Mouse (Mus musculus): ENCODE data around the gene Akap7. TPM values are rescaled to one million over a fixed set of nuclear protein-coding genes. Genes with fewer than 3 reads are reported as not detected.

Gene Akap7
- polyA plus RNA-seq, 1 experiment: 140 TPM

GRCm38 (mm10) chr10:25284427-25285099 lies 23.1 kb downstream of the Akap7 start:
- Histone ChIP-seq H3K4me3 (ENCODE audit: insufficient read depth, low read depth, low read length) (no peak overlapping the region), H3K27ac (replicated peaks; ENCODE audit: low read depth, low read length) (no peak overlapping the region), H3K4me1 (ENCODE audit: control insufficient read depth, insufficient read depth, insufficient read length, low read length) (peaks cover 5% of the 10 kb centered on the region)

DNA sequence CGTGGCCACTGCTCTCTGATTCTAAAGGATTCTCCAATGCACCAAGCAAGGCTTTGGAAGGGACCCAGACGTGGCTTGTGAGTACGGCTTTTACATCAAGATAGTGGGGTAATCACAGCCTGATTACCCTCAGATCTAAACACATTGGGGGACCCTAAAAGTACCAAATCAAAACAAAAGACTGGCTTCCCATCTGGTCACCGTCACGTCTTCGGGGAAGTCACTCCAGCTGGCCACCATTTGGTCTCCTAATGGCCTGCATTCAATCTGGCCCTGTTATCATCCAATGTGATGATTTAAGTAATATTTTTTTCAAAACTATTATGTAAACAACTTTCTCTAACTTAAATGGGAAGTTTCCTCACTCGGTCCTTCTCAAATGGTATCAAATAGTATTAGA lies 24.3 kb downstream of the Akap7 start:
- peaks cover 5% of the 10 kb centered on the region for H3K4me1 ChIP-seq (ENCODE audit: control insufficient read depth, insufficient read depth, insufficient read length, low read length)
- H3K27ac ChIP-seq (replicated peaks; ENCODE audit: low read depth, low read length): no peak overlapping the region
- no peak overlapping the region for H3K4me3 ChIP-seq (ENCODE audit: insufficient read depth, low read depth, low read length)

GRCm38 (mm10) chr10:25280141-25280540 lies 27.5 kb downstream of the Akap7 start:
- Histone ChIP-seq H3K4me1 (ENCODE audit: control insufficient read depth, insufficient read depth, insufficient read length, low read length) (peaks cover 5% of the 10 kb centered on the region), H3K27ac (replicated peaks; ENCODE audit: low read depth, low read length) (no peak overlapping the region), H3K4me3 (ENCODE audit: insufficient read depth, low read depth, low read length) (no peak overlapping the region)

- Histone ChIP-seq H3K4me1 (ENCODE audit: control insufficient read depth, insufficient read depth, insufficient read length, low read length) (peaks cover 5% of the 10 kb centered on the region), H3K27ac (replicated peaks; ENCODE audit: low read depth, low read length) (no peak overlapping the region), H3K4me3 (ENCODE audit: insufficient read depth, low read depth, low read length) (no peak overlapping the region)
Measured at GRCm38 (mm10) chr10:25279406-25279805, 28.3 kb downstream of the Akap7 start.

DNA sequence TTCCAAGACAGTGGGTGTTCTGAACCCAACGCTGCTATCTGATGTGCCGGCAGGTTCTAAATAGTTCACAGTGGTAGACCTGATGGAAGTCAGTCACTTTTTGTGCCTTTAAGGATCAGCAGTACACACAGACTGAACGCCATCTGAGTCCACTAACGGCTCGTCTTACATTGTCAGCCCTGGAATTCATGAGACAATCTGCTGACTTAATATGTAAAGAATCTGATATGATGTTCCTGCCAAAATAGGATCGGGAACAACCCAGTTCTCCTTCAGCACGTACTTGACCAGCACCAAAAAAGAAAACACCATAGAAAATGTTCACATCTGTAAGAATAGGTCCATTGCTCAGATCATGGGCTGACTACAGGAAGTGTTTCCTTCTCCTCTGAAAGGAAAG lies 32.2 kb downstream of the Akap7 start:
- no peak overlapping the region for H3K4me3 ChIP-seq (ENCODE audit: insufficient read depth, low read depth, low read length)
- no peaks in the 10 kb centered on the region for H3K4me1 ChIP-seq (ENCODE audit: control insufficient read depth, insufficient read depth, insufficient read length, low read length)
- no peak overlapping the region; the same call in 1 of the 2 replicates for H3K27ac ChIP-seq (replicated peaks; ENCODE audit: low read depth, low read length)

DNA sequence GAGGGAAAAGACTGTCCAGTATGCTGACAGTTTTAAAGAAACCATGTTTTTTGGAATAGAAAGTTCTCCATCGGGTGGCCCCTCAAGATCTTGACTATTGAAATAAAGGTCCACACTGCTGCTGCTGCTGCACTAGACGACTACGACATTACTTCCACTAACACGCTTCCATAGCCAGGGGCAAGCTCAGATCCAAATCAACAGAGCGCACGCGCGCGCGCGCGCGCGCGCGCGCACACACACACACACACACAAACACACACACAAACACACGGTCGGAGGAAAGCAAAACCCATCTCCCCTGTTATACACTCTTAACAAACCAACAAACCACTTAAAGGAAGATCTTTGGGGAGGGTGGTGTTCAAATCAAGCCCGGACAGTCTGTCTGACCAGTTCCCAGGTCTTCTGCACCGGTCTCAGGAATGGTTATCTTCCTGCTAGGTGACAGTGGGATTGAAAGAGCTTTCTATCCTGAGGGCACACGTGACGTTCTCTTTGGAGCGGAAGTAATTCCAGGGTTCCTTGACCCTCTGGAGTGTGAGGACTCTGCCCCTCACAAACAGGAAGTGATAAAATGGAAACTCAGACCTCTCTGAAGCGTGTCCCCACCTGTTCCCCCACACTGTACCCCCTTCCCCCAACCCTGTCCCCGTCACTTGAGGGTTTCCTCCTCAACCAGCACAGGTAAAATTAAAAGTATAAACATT lies 32.9 kb downstream of the Akap7 start:
- Histone ChIP-seq H3K27ac (replicated peaks; ENCODE audit: low read depth, low read length) (no peak overlapping the region), H3K4me3 (ENCODE audit: insufficient read depth, low read depth, low read length) (no peak overlapping the region), H3K4me1 (ENCODE audit: control insufficient read depth, insufficient read depth, insufficient read length, low read length) (no peaks in the 10 kb centered on the region)

GRCm38 (mm10) chr10:25273731-25274130 lies 33.9 kb downstream of the Akap7 start:
- H3K27ac ChIP-seq (replicated peaks; ENCODE audit: low read depth, low read length): no peak overlapping the region
- H3K4me3 ChIP-seq (ENCODE audit: insufficient read depth, low read depth, low read length): no peak overlapping the region
- no peaks in the 10 kb centered on the region for H3K4me1 ChIP-seq (ENCODE audit: control insufficient read depth, insufficient read depth, insufficient read length, low read length)

DNA sequence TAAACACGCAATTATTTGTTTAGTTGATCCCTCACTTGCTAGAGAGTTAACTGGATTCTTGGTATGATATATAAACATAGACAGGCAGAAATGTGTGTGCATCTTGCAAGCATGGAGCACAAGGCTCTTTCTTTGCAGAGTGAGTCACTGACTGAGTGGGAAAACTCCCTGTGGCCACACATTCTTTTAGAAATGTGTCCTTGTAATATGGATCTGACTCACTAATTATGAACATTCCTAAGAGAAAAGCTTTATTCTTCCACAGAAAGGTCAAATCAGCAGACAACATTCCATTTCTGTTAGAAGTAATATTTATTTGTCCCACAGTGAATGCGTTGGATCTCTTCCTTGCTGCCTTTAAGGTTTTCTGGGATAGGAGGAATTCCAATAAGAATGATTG lies 35.9 kb downstream of the Akap7 start:
- Histone ChIP-seq H3K4me1 (ENCODE audit: control insufficient read depth, insufficient read depth, insufficient read length, low read length) (no peaks in the 10 kb centered on the region), H3K27ac (replicated peaks; ENCODE audit: low read depth, low read length) (no peak overlapping the region), H3K4me3 (ENCODE audit: insufficient read depth, low read depth, low read length) (no peak overlapping the region)

GRCm38 (mm10) chr10:25271207-25271606 lies 36.5 kb downstream of the Akap7 start:
- Histone ChIP-seq H3K27ac (replicated peaks; ENCODE audit: low read depth, low read length) (no peak overlapping the region), H3K4me3 (ENCODE audit: insufficient read depth, low read depth, low read length) (no peak overlapping the region), H3K4me1 (ENCODE audit: control insufficient read depth, insufficient read depth, insufficient read length, low read length) (no peaks in the 10 kb centered on the region)

DNA sequence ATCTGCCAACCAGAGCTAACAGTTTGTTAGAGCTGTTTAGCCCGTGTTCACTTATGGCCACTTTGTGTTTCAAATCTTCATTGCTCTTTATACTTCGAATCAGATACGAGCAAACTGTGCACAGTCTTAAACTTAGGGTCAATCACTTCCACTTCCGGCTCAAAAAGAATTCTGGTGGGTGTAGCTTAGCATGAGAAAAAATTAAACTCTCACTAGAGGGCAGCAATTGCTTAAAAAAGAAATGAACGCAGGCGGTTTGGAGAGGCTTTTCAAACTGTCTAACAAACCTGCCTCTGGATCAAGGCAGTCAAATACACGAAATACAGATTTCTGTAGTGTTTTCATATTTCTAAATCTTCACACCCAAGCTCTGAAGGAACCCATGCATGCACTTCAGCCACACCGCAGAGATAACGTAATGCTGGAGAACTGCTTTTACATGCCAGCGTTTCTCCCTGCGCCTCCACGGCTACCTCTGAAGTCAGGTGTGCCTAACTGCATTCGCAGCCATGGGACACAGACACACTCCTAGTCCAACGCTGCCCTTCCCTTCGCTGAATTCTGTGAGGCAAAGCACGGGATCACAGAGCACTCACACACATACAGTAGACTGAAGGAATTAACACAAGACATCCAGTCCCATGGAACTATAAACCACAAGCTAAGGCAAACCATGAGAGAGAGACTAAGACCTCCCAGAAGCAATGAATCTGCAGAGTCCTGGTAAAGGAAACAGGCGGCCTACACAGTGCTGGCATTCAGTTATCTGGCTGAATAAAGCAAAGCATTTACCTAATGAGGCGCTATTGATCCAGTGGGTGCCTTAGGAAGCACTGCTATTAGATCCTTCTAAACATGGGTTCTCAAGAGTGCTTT lies 39.0 kb downstream of the Akap7 start:
- H3K4me1 ChIP-seq (ENCODE audit: control insufficient read depth, insufficient read depth, insufficient read length, low read length): no peaks in the 10 kb centered on the region
- H3K4me3 ChIP-seq (ENCODE audit: insufficient read depth, low read depth, low read length): no peak overlapping the region
- H3K27ac ChIP-seq (replicated peaks; ENCODE audit: low read depth, low read length): no peak overlapping the region

GRCm38 (mm10) chr10:25261176-25261575 lies 46.5 kb downstream of the Akap7 start:
- H3K4me3 ChIP-seq (ENCODE audit: insufficient read depth, low read depth, low read length): no peak overlapping the region
- H3K27ac ChIP-seq (replicated peaks; ENCODE audit: low read depth, low read length): no peak overlapping the region
- H3K4me1 ChIP-seq (ENCODE audit: control insufficient read depth, insufficient read depth, insufficient read length, low read length): peaks cover 3% of the 10 kb centered on the region; the same call in 1 of the 2 replicates

GRCm38 (mm10) chr10:25260724-25261123 lies 46.9 kb downstream of the Akap7 start:
- peaks cover 3% of the 10 kb centered on the region; the same call in 1 of the 2 replicates for H3K4me1 ChIP-seq (ENCODE audit: control insufficient read depth, insufficient read depth, insufficient read length, low read length)
- H3K27ac ChIP-seq (replicated peaks; ENCODE audit: low read depth, low read length): no peak overlapping the region
- no peak overlapping the region for H3K4me3 ChIP-seq (ENCODE audit: insufficient read depth, low read depth, low read length)

GRCm38 (mm10) chr10:25258171-25258570 lies 49.5 kb downstream of the Akap7 start:
- Histone ChIP-seq H3K4me3 (ENCODE audit: insufficient read depth, low read depth, low read length) (no peak overlapping the region), H3K4me1 (ENCODE audit: control insufficient read depth, insufficient read depth, insufficient read length, low read length) (peaks cover 3% of the 10 kb centered on the region; the same call in 1 of the 2 replicates), H3K27ac (replicated peaks; ENCODE audit: low read depth, low read length) (no peak overlapping the region)

DNA sequence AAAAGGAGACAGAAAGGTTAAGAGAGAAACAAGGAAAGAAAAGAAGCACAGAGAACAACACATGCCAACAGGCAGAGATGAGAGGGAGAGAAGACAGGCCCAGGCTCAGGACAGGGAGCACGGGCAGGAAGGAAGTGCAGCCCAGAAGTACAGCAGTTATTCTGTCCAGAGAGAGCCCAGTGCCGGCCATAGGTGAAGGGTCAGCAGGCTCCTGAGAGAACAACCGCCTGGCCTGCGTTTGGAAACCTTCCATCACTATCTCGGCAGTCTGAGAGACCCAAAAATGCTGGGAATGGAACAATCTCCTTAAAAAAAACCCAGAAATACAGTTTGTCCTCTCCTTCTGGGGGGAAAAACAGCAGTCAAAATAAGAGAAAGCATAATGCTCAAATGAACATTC lies 50.2 kb downstream of the Akap7 start:
- H3K4me1 ChIP-seq (ENCODE audit: control insufficient read depth, insufficient read depth, insufficient read length, low read length): peaks cover 3% of the 10 kb centered on the region; the same call in 1 of the 2 replicates

DNA sequence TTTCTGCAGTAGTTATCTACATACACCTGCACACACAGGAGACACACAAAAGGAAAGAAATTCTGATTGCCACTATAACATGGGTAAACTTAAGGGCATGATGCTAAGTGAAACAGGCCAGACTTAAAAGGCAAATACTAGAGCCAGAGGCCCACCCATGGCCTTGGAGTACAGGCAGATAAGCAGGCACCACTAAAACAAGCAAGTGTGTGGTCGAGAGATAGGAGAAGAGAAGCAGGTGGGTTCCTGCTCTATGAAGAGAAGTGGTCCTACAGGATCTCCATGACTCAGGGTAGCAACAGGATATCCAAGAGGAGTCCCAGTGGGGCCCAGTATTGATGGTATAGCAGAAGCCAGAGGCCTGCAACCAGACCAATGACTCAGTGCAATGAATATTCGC lies 54.2 kb downstream of the Akap7 start:
- Histone ChIP-seq H3K4me1 (ENCODE audit: control insufficient read depth, insufficient read depth, insufficient read length, low read length) (peaks cover 3% of the 10 kb centered on the region), H3K27ac (replicated peaks; ENCODE audit: low read depth, low read length) (no peak overlapping the region), H3K4me3 (ENCODE audit: insufficient read depth, low read depth, low read length) (no peak overlapping the region)

More for the DNA sequence above, 50.2 kb downstream of the Akap7 start:
- Histone ChIP-seq H3K27ac (replicated peaks; ENCODE audit: low read depth, low read length) (peak overlapping the region; percentile 75), H3K4me3 (ENCODE audit: insufficient read depth, low read depth, low read length) (no peak overlapping the region)

Measured in brown adipose tissue, adult 24 weeks (tissue).